Mouse (Mus musculus): ENCODE data around the gene Xab2.
A peak's percentile ranks its signal among the peaks of the same experiment; 100 is the strongest.

The Xab2 gene

GRCm38 (mm10) chr8:3621199-3621970 lies at the start of gene Xab2, which contains the start of gene Pet100:
Gene Xab2, minus strand, starts transcription at chr8:3621316.
Gene Pet100, plus strand, starts transcription at chr8:3621548.
- DNase-seq (ENCODE audit: low spot score): peak; percentile 96

DNA sequence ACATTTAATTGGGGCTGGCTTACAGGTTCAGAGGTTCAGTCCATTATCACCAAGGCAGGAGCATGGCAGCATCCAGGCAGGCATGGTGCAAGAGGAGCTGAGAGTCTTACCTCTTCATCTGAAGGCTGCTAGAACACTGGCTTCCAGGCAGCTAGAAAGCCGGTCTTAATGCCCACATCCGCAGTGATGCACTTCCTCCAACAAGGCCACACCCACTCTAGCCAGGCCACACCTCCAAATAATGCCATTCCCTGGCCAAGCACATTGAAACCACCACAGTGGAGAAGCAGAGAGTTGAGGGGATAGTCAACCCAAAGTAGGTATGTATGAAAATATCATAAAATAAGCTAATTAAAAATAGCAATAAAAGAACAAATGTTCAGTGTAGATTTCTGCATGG lies 49.3 kb upstream of the Xab2 start:
- DNase-seq (ENCODE audit: low spot score): no peak

DNA sequence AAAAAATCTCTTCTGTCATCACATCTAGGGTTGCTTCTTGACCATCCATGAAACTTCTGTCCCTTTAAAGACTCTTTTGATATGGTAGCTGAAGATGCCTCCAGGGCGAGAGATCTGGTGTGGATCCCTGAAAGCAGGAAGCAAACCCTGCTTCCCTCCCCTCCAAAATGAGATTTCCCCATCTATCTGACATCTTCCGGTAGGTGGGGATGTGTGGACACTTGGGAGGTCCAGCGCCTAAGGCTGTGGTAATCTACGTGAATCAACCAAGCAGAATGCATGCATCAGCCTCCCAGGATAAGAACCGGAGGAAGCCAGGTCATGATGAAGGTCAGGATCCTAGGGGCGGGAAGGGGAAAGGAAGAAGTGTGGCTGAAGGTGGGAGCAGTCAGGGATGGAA lies 44.4 kb upstream of the Xab2 start, which contains the start of gene Mcemp1:
Gene Mcemp1, plus strand, starts transcription at position 248 of the 400 bp plus-strand sequence.
- no peak for DNase-seq (ENCODE audit: low spot score)

- no peak for DNase-seq (ENCODE audit: low spot score)
Observed at GRCm38 (mm10) chr8:3664405-3664804, 43.3 kb upstream of the Xab2 start.

DNA sequence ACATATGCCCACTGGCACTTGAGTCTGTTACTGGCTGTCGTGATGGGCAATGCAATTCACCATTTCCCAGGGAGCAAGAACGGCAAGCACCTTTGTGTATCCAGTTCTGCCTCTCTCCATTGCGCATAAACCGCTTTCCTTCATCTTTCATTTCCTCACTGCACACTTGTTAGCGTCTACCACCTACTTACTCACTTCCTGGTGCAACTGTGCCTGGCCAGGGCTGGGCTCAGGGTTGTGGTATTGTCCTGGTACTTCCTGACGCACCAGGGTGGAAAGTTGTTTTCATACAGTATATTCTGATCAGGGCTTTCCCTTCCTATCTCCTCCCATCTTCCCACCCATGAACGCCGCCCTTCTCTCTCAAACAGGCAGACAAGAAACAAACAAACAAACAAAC lies 39.8 kb upstream of the Xab2 start:
- DNase-seq (ENCODE audit: low spot score): no peak

GRCm38 (mm10) chr8:3656725-3657381 lies 35.7 kb upstream of the Xab2 start:
- DNase-seq (ENCODE audit: low spot score): peak; percentile 12

DNA sequence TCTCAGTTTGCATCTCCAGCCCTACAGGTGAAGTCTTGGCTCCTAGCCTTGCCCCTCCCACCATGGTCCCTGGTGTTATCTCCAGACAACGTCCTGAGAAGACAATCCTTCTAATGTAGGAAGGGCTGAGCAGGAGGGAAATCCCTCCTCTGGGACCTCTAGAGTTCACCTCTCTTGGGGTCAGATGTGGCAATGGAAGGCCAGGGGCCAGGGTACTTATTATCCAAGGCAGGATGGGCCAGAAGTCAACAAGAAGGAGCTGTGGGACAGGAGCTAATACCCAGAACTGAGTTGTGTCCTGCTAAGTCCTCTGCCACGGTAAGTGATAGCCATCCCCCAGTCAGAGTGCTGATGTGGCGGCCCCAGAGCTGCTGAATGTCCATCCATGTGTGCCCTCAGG lies 34.4 kb upstream of the Xab2 start, which contains the start of gene Retn:
Gene Retn, plus strand, starts transcription at position 245 of the 400 bp plus-strand sequence.
- no peak for DNase-seq (ENCODE audit: low spot score)

- no peak for DNase-seq (ENCODE audit: low spot score)
Observed at GRCm38 (mm10) chr8:3654726-3655508, 33.8 kb upstream of the Xab2 start.

DNA sequence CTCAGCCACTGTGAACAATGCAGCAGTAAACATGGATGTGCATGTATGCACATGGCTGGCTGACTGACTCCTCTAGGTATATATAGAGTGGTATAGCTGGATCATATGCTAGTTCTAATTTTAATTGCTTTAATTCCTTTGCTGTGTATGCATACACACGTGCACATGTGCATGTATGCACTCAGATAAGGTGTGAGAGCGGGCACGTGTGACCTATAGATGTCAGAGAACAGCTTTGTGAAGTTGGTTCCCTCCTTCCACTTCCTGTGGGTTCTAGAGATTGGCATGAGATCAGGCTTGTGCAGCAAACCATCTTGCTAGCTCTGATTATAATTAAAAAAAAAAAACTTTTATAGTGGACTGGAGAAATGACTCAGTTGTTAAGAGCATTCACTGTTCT lies 31.7 kb upstream of the Xab2 start:
- no peak for DNase-seq (ENCODE audit: low spot score)

DNA sequence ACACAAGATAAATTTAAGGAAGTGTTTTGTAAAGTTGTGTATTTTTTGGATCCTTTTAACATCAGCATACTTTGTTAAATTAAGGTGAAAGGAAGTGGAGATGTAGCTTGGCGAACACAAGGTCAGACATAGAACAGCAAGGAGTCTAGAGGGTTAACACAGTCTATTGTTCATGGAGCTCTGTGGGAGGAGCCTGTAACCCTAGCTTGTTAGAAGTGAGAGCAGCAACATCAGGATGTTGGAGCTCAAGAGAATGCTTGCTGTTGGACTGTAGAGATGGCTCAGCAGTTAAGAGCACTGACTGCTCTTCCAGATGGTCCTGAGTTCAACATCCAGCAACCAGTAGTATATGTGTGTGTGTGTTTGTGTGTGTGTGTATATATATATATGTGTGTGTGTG lies 27.9 kb upstream of the Xab2 start:
- no peak for DNase-seq (ENCODE audit: low spot score)

DNA sequence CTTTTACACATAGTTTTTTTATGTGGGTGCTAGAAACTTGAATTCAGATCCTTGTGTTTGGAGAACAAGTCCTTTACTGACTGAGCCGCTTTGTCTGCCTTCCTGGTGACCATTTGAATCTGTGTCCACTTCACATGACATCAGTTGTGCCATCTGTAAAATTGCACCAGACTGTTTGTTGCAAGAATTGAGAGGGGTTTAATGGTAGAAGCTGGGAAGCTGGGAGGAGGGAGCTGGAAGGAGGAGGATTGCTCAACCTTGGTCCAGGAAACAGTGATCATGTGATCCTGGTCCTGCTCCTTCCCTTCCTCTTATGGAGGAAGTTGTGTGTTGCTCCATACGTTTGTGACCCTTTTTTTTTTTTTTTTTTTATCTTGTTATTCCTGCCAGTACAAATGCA lies 27.2 kb upstream of the Xab2 start:
- DNase-seq (ENCODE audit: low spot score): no peak

GRCm38 (mm10) chr8:3647561-3647960 lies 26.4 kb upstream of the Xab2 start:
- no peak for DNase-seq (ENCODE audit: low spot score)

DNA sequence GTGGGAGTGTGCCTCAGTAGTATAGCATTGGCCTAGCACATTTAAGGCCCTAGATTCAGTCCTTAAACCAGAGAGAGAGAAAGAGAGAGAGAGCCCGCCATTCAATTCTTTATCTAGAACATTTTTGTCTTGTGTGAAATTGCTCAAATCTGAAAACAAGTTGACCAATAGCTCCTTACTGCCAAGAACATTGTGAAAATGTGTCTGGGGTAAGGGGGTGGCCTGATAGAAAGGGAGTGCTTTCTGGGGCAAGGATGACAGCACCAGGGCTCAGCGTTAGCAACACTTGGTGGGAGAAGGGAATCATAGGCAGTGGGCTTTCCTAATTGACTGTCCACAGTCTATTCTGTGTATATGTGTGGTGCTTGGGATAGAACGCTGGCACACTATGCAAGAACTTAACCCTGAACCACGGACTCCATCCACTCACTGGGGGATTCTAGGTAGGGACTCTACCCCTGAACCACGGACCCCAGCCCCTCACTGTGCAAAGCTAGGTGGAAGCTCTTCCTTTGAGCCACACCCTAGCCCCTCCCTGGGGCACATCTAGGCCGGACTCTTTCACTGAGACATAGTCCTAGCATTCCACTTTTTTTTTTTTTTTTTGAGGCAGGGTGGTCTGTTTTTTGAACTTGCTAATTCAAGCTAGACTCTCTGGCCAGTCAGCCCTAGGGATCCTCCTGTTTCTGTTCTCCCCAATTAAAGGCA lies 25.9 kb upstream of the Xab2 start:
- DNase-seq (ENCODE audit: low spot score): no peak

- DNase-seq (ENCODE audit: low spot score): peak; percentile 14
Observed at GRCm38 (mm10) chr8:3645804-3646203, 24.7 kb upstream of the Xab2 start.

GRCm38 (mm10) chr8:3631478-3631875 lies 10.4 kb upstream of the Xab2 start:
- DNase-seq (ENCODE audit: low spot score): no peak

DNA sequence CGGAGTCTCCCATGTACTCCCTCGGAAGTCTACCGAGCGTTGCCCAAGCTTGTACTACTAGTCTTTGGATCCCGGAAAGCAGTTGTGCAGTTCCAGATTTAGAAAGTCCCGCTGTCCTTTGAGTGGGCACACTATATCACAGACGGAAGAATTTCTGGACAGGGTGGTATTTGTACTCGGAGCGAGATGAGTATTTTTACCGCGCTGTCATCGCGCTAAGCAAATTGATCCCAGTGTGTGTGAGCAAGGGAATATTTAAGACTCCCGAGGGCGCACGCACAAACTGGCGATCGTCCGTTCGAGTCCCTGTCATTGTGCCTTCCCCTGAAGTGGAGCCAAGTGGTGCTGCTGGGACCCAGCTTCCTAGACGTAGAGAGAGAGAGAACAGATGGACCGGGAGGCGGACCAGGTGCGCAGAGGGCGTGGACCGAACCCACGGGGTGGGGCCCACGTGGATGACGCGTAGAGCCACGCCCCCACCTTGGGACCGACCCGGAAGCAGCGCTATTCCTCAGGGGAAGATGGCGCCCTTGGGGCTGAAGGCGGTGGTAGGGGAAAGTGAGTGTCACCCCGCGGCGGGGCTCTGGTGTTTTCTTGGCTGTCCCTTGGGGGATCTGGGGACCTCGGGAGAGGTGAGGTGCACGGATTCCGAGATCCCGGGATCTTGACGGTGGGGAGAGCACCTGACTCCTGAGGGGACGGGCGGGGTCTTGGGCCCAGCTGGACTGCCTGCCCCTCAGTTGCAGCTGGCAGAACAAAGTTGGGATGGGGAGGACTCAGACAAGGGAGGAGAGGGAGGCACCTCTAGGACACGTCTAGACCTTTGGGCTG lies 9.7 kb upstream of the Xab2 start, which contains the start of gene Stxbp2:
Gene Stxbp2, plus strand, starts transcription at position 309 of the 831 bp plus-strand sequence.
- DNase-seq (ENCODE audit: low spot score): peak; percentile 57

- no peak for DNase-seq (ENCODE audit: low spot score)
Observed at GRCm38 (mm10) chr8:3628014-3628413, 6.9 kb upstream of the Xab2 start.

- no peak for DNase-seq (ENCODE audit: low spot score)
Observed at GRCm38 (mm10) chr8:3626971-3627370, 5.9 kb upstream of the Xab2 start.

DNA sequence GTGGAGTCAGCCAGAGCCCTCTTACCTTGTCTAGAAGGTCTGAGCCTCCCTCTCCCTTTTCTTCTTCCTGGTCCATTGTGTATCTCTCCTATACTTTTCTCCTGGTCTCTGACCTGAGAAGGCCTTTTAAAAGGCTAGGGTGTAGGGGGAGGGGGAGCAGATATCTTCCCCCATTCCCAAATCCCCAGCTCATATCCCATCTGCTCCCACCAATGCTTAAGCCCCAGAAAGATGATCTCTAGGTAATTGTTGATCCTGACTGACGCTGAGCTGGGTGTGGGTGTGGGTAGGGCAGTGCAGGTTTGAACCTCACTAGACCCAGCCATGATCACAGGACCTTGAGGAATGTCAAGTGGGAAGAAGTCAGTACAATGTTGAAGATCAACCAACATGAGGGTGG lies 4.3 kb upstream of the Xab2 start, which contains the start of gene Pcp2:
Gene Pcp2, minus strand, starts transcription at position 101 of the 400 bp plus-strand sequence.
- DNase-seq (ENCODE audit: low spot score): no peak

GRCm38 (mm10) chr8:3622119-3622518 lies 1.0 kb upstream of the Xab2 start:
- no peak for DNase-seq (ENCODE audit: low spot score)

DNA sequence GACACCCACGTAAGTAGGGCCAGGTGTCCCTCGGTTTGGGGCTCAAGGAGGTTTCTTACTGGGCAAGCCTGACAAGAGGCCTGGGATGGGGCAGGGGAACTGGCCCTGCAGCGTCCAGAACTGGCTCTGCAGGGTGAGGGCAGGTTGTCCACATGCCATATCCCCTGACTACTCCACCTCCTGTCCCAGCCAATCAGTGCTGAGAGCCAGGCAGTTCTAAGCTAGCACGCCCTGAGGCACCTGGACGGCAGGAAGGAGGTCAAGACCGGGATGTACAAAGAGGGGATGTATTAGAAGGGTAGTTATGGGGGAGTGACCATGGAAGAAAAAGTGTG lies 11.3 kb downstream of the Xab2 start:
- no peak for DNase-seq (ENCODE audit: low spot score)
